Mouse (Mus musculus) ES-E14 (cell line): ENCODE measurements around the gene Wasf2. TPM values are rescaled to one million over a fixed set of nuclear protein-coding genes. Genes with fewer than 3 reads are reported as not detected.

Experiments used
- DNase-seq: peaks from one replicate; pipeline ENCODE4 v3.0.0-alpha.2; 2013; ENCODE audit warnings: low read depth, low spot score
- H3K27ac ChIP-seq: 2 replicates; pipeline ENCODE4 v1.5.1; 2012; ENCODE audit warnings: low read depth, mild to moderate bottlenecking, low read length, moderate library complexity, mixed read lengths; ENCODE audit not compliant: poor library complexity, insufficient read depth, severe bottlenecking
- H3K36me3 ChIP-seq: 2 replicates; pipeline ENCODE4 v1.6.1; 2012; ENCODE audit warnings: mild to moderate bottlenecking, low read length, moderate library complexity, mixed read lengths; ENCODE audit not compliant: control insufficient read depth, poor library complexity, insufficient read depth, severe bottlenecking
- H3K4me1 ChIP-seq, 2 experiments: fragments of 150-350 bp in 1 of 2; sonication (generic) in 1 of 2; 2 replicates each; pipeline ENCODE4 v1.6.1; 2012; ENCODE audit warnings: low read length in 2 of 2, mild to moderate bottlenecking in 1 of 2, mixed read lengths in 1 of 2; ENCODE audit not compliant: control insufficient read depth in 2 of 2, insufficient read depth in 2 of 2, poor library complexity in 1 of 2
- H3K4me3 ChIP-seq, 2 experiments: fragments of 150-350 bp in 1 of 2; sonication (generic) in 1 of 2; 2 replicates each; pipeline ENCODE4 v1.5.1; 2012; ENCODE audit warnings: low read length in 2 of 2, low read depth in 1 of 2, mild to moderate bottlenecking in 1 of 2, mixed read lengths in 1 of 2; ENCODE audit not compliant: insufficient read depth in 1 of 2, poor library complexity in 1 of 2, severe bottlenecking in 1 of 2
- H3K9ac ChIP-seq: 2 replicates; pipeline ENCODE4 v1.6.1; 2012; ENCODE audit warnings: low read depth, mild to moderate bottlenecking, low read length, mixed read lengths; ENCODE audit not compliant: poor library complexity, insufficient read depth, severe bottlenecking
- H3K9me3 ChIP-seq: fragments of 150-350 bp; sonication (generic); 2 replicates; pipeline ENCODE4 v1.6.1; 2012; ENCODE audit warnings: low read depth, mild to moderate bottlenecking, low read length; ENCODE audit not compliant: control insufficient read depth, insufficient read depth
- CHD2 ChIP-seq: IDR thresholded peaks from 2 replicates; pipeline ENCODE4 v1.6.1; 2014; ENCODE audit warnings: mild to moderate bottlenecking, low read depth, low read length, inconsistent platforms
- HCFC1 ChIP-seq: IDR thresholded peaks from 2 replicates; pipeline ENCODE4 v1.6.1; 2012; ENCODE audit warnings: low read length, inconsistent platforms, borderline replicate concordance; ENCODE audit not compliant: insufficient read depth
- MAFK ChIP-seq: IDR thresholded peaks from 2 replicates; pipeline ENCODE4 v1.6.1; 2014; ENCODE audit warnings: mild to moderate bottlenecking, low read depth, low read length, inconsistent platforms; ENCODE audit not compliant: insufficient read depth
- ZC3H11A ChIP-seq: IDR thresholded peaks from 2 replicates; pipeline ENCODE4 v1.6.1; 2012; ENCODE audit warnings: low read depth, mild to moderate bottlenecking, inconsistent platforms, low read length, borderline replicate concordance
- ZNF384 ChIP-seq: IDR thresholded peaks from 2 replicates; pipeline ENCODE4 v1.6.1; 2012; ENCODE audit warnings: low read depth, low read length, inconsistent platforms
- in situ Hi-C, 2 experiments: fragments of 600-800 bp; cut with MboI; formaldehyde crosslinking; loops; one replicate each; pipeline ENCODE4 v1.15.1; 2025; ENCODE audit warnings: low sequenced_read_pairs in 2 of 2, inconsistent platforms in 1 of 2; ENCODE audit not compliant: unreplicated experiment in 2 of 2
- total RNA-seq: library from RNA; depleted of rRNA; stranded (reverse); fragments of 300-350 nt; gene quantifications from 2 replicates; pipeline ENCODE4 v1.2.3, GENCODE M21; 2012

Gene Wasf2
- total RNA-seq, 1 experiment = 32.3 TPM

DNA sequence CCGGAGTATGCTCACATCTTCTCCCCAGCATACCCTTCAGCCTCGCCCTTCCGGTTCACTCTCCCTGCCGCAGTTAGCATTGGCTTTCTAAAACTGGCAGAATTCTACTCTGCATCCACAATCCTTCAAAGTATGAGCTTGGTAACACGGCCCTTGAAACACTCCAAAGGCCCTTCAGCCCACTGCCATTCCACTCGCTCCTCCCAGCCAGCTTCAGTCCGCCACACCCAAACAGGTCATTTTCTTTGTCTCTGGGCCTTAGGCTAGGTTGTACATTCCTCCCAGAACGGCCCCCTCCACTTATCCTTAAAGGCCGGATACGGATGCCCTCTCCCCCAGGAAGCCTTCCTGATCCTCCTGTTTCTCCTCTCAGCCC lies 26.1 kb upstream of the Wasf2 start:
- in situ Hi-C loops = no loop called here
- peaks cover 9 to 23% of the 10 kb centered on the region in 2 experiments; a peak in 3 of 4 replicates for H3K4me1 ChIP-seq
- TF ChIP-seq CHD2 = no peak
- TF ChIP-seq HCFC1 = no peak
- no peak for TF ChIP-seq ZNF384
- TF ChIP-seq ZC3H11A = no peak
- no peak for TF ChIP-seq MAFK
- no peaks in the 10 kb centered on the region for H3K9me3 ChIP-seq
- peak overlapping the region; percentile 70 for H3K9ac ChIP-seq
- no peaks in the 10 kb centered on the region for H3K36me3 ChIP-seq
- H3K4me3 ChIP-seq = peak overlapping the region; percentile 49 to 73
- peak overlapping the region; percentile 99 for H3K27ac ChIP-seq
- DNase-seq = peak; percentile 74

DNA sequence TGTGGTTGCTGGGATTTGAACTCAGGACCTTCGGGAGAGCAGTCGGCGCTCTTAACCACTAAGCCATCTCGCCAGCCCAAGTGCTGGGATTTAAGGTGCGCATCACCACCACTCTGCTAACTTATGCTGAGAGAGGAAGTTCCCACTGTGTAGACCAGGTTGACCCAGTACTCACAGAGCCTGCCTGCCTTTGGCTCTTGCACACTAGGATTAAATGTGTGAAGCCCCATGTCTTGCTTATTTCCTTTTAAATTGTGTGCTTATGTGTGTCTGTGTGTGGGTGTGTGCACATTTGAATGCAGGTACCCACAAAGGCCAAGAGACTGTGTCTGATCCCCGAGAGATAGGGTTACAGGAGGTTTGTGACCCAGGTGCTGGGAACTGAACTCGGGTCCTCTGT lies 23.6 kb upstream of the Wasf2 start:
- Histone ChIP-seq H3K36me3 (no peaks in the 10 kb centered on the region), H3K4me1 (peaks cover 14 to 28% of the 10 kb centered on the region in 2 experiments), H3K9me3 (no peaks in the 10 kb centered on the region), H3K9ac (no peak overlapping the region), H3K4me3 (no peak overlapping the region), H3K27ac (no peak overlapping the region)
- TF ChIP-seq ZC3H11A (no peak), MAFK (no peak), ZNF384 (no peak), CHD2 (no peak), HCFC1 (no peak)
- in situ Hi-C loops = no loop called here
- no peak for DNase-seq

DNA sequence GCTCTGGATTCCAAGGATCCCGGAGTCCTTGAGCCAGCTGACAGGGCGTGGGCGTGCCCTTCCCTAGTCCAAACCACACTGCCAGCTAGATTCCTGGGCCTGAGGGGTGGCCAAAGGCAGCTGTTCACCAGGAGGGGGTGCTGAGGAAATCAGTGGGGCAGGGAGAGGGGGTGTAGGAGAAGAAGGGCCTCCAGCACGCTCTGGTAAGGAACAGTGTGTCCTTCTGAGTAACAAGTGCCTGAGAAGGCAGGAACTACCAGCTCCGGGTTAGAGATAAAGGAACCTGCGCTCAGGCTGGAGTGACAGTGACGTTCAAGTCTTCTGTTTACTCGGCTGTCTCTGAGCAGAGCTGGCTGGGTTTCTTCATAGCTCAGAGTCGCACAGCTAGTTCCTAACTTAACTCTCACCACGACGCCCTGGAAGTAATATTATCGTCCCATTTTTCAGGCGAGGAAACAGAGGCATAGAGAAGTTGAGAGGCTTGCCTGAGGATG lies 22.5 kb upstream of the Wasf2 start:
- Histone ChIP-seq H3K4me1 (peaks cover 9 to 25% of the 10 kb centered on the region in 2 experiments), H3K27ac (peak overlapping the region; percentile 88; the same call in 1 of the 2 replicates), H3K4me3 (peak overlapping the region in 1 of 2 experiments; percentile 27; a peak in 1 of 4 replicates), H3K36me3 (no peaks in the 10 kb centered on the region), H3K9ac (peak overlapping the region; percentile 62; the same call in 1 of the 2 replicates), H3K9me3 (no peaks in the 10 kb centered on the region)
- peak; percentile 79 for DNase-seq
- TF ChIP-seq MAFK (no peak), ZNF384 (no peak)
- in situ Hi-C loops = no loop called here

DNA sequence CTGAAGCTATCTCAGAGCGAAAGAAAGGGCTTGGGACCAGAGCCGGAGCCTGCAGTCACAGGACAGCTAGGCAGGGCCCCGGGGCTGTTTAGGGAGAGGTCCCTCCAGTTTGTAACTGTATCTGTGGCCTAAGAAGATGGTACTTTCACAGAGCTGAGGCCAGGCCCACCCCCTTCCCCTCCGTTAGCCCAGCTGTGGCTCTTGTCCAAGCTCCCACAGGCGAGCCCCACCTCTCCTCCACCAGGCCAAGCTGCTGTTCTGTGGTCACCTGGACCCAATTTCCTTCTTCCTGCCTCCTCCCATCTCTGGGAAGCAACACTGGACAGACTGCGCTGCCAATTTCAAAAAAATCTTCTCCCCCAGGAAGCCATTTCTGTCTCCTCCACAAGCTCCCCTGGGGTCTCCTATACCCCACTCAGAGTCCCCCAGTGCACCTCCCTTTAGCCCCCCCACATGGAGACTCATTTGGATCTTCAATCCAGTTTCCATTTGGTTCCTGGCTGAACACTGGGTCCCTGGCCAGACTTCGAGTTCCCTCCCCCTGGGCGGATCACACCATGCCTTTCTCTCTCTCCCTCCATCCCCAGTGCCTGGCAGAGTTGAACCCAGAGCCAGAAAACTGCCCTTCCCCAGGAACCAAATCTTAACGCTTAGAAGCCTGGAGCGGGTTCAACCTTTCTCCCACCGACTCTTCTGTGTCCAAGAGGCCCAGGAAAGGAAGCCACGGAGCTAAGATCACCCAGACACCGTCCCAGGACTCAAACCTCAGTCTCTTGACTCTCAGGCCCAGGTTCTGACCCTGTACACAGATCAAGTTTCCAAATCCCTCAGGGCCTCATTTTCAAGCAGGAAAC lies 21.6 kb upstream of the Wasf2 start:
- no peaks in the 10 kb centered on the region for H3K9me3 ChIP-seq
- peak overlapping the region; percentile 88 for H3K27ac ChIP-seq
- H3K4me3 ChIP-seq = peak overlapping the region in 1 of 2 experiments; percentile 27; a peak in 2 of 4 replicates
- in situ Hi-C loops = no loop called here
- peak overlapping the region; percentile 62; the same call in 1 of the 2 replicates for H3K9ac ChIP-seq
- no peaks in the 10 kb centered on the region for H3K36me3 ChIP-seq
- H3K4me1 ChIP-seq = peaks cover 11 to 31% of the 10 kb centered on the region in 2 experiments
- DNase-seq = no peak
- TF ChIP-seq ZNF384 = no peak
- no peak for TF ChIP-seq MAFK
- no peak for TF ChIP-seq ZC3H11A
- no peak for TF ChIP-seq CHD2
- TF ChIP-seq HCFC1 = no peak
